Mouse (Mus musculus): ENCODE measurements at regions not wholly inside any gene's neighbourhood (a gene's known extent, or its start where the extent isn't known, plus 50 kb on each side); places are given as distances from the start of the nearest gene placed in this dataset.

- no peak for DNase-seq (ENCODE audit: low read depth)
These were observed 65.3 kb downstream of the Cdca7 start for GRCm38 (mm10) chr2:72541246-72541645.

GRCm38 (mm10) chr2:72545453-72545852 lies 69.5 kb downstream of the Cdca7 start:
- DNase-seq (ENCODE audit: low read depth): no peak

- no peak for DNase-seq (ENCODE audit: low read depth)
These were observed 70.5 kb downstream of the Cdca7 start for GRCm38 (mm10) chr2:72546476-72546875.

GRCm38 (mm10) chr2:72546963-72547362 lies 71.0 kb downstream of the Cdca7 start:
- no peak for DNase-seq (ENCODE audit: low read depth)

GRCm38 (mm10) chr2:72551268-72551667 lies 75.3 kb downstream of the Cdca7 start:
- DNase-seq (ENCODE audit: low read depth): no peak

- DNase-seq (ENCODE audit: low read depth): no peak
These were observed 78.6 kb downstream of the Cdca7 start for GRCm38 (mm10) chr2:72554603-72555002.

- no peak for DNase-seq (ENCODE audit: low read depth)
These were observed 79.2 kb downstream of the Cdca7 start for GRCm38 (mm10) chr2:72555116-72555515.

GRCm38 (mm10) chr2:72555556-72555955 lies 79.6 kb downstream of the Cdca7 start:
- no peak for DNase-seq (ENCODE audit: low read depth)

GRCm38 (mm10) chr2:72556064-72556821 lies 80.3 kb downstream of the Cdca7 start:
- DNase-seq (ENCODE audit: low read depth): no peak

- no peak for DNase-seq (ENCODE audit: low read depth)
These were observed 81.2 kb downstream of the Cdca7 start for GRCm38 (mm10) chr2:72557161-72557560.

- DNase-seq (ENCODE audit: low read depth): no peak
These were observed 81.8 kb downstream of the Cdca7 start for GRCm38 (mm10) chr2:72557565-72558260.

- no peak for DNase-seq (ENCODE audit: low read depth)
These were observed 85.4 kb downstream of the Cdca7 start for GRCm38 (mm10) chr2:72561383-72561782.

GRCm38 (mm10) chr2:72578322-72578721 lies 102.4 kb downstream of the Cdca7 start:
- DNase-seq (ENCODE audit: low read depth): no peak

GRCm38 (mm10) chr2:72581136-72581535 lies 105.2 kb downstream of the Cdca7 start:
- DNase-seq (ENCODE audit: low read depth): no peak

- no peak for DNase-seq (ENCODE audit: low read depth)
These were observed 112.9 kb downstream of the Cdca7 start for GRCm38 (mm10) chr2:72588814-72589213.

GRCm38 (mm10) chr2:72592011-72592410 lies 116.1 kb downstream of the Cdca7 start:
- no peak for DNase-seq (ENCODE audit: low read depth)

GRCm38 (mm10) chr2:72596994-72597925 lies 121.3 kb downstream of the Cdca7 start:
- no peak for DNase-seq (ENCODE audit: low read depth)

- DNase-seq (ENCODE audit: low read depth): no peak
These were observed 122.0 kb downstream of the Cdca7 start for GRCm38 (mm10) chr2:72597941-72598340.

GRCm38 (mm10) chr2:72600723-72601122 lies 124.8 kb downstream of the Cdca7 start:
- DNase-seq (ENCODE audit: low read depth): no peak

- no peak for DNase-seq (ENCODE audit: low read depth)
These were observed 126.2 kb downstream of the Cdca7 start for GRCm38 (mm10) chr2:72602152-72602551.

- no peak for DNase-seq (ENCODE audit: low read depth)
These were observed 136.3 kb downstream of the Cdca7 start for GRCm38 (mm10) chr2:72612221-72612620.

GRCm38 (mm10) chr2:72614256-72614655 lies 138.3 kb downstream of the Cdca7 start:
- DNase-seq (ENCODE audit: low read depth): no peak
